Mouse (Mus musculus) gonadal fat pad, adult 2 months (tissue): Measurements from ENCODE around the gene Lin54. TPM values are rescaled to one million over a fixed set of nuclear protein-coding genes. Genes with fewer than 3 reads are reported as not detected.
"Not testable (repeated sequence)": the region's sequence is repeated elsewhere in the genome, so short reads cannot be mapped to it uniquely, and the experiment has no call there.

Experiments
- DNase-seq: peaks from one replicate; pipeline ENCODE4 v3.0.0-alpha.2; 2012; ENCODE audit warnings: low read depth
- polyA plus RNA-seq: library from polyadenylated mRNA; depleted of rRNA; stranded (reverse); fragments of >200 nt; gene quantifications from 2 replicates; pipeline ENCODE4 v1.2.3, GENCODE M21; 2012

The Lin54 gene
- polyA plus RNA-seq, 1 experiment, result 8.2 TPM

- no peak for DNase-seq
Measured at GRCm38 (mm10) chr5:100488231-100488630, 12.2 kb downstream of the Lin54 start.

DNA sequence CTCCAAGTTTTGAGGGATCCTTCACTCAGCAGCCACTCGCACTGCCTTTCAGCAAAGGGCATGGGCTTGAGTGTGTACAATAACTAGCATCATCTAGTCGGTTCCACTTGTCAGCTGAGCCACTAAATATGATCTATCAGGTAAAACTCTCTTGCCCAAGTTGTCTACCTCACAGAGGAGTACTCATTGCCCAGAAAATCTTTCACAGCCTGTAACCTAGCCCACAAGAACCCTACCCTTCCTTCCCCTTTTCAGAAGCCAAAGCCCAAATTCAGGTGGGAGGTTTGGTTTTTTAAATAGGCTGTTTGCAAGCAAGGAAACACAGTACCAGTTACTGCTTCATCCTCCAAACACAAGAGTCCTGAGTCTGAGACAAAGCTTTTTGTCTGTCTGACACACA is 13.3 kb downstream of the Lin54 start:
- no peak for DNase-seq

DNA sequence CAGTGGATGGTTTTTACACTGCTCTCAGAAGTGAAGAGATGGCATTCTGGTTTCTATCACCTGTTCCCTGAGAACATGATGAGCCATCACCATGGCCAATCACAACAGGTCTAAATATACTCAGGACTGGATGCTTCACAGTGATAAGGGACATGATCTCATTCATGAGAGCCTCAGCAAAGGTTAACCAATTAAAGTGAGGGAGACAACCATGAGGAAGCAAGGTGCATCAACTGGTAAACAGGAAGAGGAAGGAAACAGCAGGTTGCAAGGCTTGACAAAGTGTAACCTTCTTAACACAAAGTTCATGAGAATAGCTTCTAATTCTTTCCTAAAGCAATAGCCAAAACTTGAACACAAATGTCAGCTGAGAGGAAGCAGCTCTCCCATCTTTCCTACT is 16.9 kb downstream of the Lin54 start:
- no peak for DNase-seq

- no peak for DNase-seq
Measured at GRCm38 (mm10) chr5:100477604-100478003, 22.8 kb downstream of the Lin54 start.

GRCm38 (mm10) chr5:100476328-100476727 is 24.1 kb downstream of the Lin54 start:
- DNase-seq, result no peak

- DNase-seq, result no peak
Measured at GRCm38 (mm10) chr5:100467336-100467735, 33.1 kb downstream of the Lin54 start.

DNA sequence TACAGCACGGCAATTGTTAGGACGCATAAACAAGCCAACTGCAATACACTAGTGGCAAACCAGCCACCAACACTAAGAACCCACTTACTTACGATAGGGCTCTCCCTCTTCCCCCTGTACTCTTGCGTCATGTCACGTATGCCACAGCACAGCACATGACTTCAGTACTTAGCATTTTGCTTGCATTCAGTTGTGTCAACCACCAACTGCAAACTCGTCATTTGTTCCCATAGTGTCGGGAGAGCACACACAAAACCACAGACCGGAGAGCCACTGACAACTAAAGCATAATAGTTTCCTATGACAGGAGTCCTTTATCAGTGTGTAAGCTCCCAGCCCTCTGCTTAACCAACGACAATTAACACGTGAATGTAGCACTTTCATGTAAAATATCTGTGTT is 33.8 kb downstream of the Lin54 start:
- DNase-seq, result no peak

GRCm38 (mm10) chr5:100462374-100462773 is 38.1 kb downstream of the Lin54 start:
- DNase-seq, result no peak

- no peak for DNase-seq
Measured at GRCm38 (mm10) chr5:100461526-100461925, 38.9 kb downstream of the Lin54 start.

DNA sequence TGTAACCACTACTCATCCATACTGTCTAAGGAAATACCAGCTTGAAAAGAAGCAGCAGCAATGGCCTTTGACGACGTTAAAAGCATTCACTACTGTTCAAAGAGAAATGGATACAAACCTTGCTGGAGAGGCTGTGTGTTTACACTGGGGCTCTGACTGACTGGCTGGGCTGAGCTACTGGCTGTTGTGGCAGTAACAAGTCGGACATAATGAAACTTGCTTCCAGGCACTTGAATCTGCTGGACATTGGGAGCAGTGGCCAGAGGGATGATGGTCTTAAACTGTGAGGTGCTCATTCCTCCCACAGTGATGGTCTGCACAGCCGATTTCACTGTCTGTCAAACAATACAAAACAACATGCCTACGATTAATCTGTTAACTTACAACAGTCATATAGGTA is 41.0 kb downstream of the Lin54 start:
- no peak for DNase-seq

DNA sequence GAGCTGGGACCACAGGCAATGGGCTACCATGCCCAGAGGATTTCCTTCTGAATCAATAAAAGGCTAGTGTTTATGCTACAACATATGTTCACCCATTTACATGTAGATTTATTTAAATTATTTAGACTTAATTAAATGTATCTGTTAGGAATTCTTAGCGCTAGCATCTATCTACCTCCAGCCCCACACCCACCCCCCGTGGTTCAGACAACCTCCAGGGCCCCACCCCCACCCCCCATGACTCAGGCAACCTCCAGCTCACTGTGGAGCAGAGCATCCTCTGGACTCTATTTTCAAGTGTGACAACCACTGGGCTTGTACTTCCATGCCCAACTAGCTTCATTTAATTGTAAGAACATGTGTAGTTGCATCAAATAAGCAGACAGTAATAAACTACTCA is 48.6 kb downstream of the Lin54 start:
- DNase-seq, result no peak

- DNase-seq, result no peak
Measured at GRCm38 (mm10) chr5:100438796-100439195, 61.6 kb downstream of the Lin54 start.

DNA sequence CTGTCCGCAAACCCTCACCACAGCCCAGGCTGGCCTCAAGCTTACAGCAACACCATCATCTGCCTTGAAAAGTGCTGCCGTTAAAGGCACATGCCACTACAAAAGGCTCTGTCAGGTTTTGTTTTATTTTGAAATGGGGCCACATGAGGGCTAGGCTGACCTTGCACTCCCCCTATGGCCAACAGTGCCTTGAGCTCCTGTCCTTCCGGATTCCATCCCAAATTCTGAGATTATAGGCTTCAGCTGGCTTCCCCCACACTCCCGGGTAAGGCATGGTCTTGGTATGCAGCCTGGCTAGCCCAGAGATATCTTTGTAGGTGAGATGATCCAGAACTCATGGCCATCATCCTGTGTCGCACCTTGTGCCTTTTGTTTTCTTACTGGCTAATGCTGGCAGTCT is 62.5 kb downstream of the Lin54 start:
- DNase-seq, result no peak

- DNase-seq, result no peak
Measured at GRCm38 (mm10) chr5:100437086-100437485, 63.4 kb downstream of the Lin54 start.

DNA sequence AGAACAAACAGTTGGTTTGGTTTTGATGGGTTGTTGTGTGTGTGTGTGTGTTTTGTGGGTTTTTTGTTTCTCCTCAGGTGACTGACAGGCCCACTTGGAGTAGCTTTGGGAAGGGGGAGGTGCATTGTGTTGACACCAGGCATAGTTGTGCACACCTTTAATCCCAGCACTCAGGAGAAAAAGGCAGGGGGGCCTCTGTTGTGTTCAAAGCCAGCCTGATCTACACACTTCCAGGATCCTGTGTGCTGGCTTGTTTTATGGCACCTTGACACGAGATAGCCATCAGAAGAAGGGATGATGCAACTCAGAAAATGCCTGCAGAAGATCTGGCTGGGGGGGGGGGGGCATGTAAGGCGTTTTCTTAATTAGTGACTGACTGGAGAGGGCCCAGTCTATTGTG is 69.5 kb downstream of the Lin54 start:
- DNase-seq, result no peak

GRCm38 (mm10) chr5:100430076-100430390 is 70.4 kb downstream of the Lin54 start:
- no peak for DNase-seq

GRCm38 (mm10) chr5:100429344-100430075 is 70.9 kb downstream of the Lin54 start:
- DNase-seq, result peak; percentile 84

DNA sequence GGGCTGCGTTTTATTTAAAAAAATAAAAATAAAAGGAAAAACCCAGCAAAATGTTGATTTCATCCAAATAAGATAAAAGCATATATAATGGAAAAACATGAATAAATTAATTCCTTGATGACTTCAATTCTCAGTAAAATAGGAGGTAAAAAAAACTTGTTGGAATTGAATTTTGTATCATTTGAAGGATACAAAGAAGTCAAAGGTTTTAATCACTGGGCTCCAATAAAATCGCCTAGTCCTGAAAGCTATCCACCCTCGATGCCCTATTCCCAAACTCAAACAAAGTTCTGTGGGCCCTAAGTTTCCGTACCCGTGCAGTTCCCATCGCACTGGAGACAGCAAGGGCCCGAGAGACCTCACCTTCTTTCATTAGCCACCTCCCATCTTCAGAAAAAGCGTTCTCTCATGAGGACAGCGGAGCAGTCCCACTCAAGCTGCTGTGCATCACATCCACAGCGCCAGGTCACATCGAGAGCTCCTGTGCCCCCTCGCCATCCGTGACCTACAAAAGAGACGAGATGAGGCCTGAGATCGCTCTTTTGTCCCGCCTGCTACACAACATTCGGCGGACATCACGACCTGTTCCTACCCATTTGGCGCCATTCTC is 71.6 kb downstream of the Lin54 start:
- no peak for DNase-seq

DNA sequence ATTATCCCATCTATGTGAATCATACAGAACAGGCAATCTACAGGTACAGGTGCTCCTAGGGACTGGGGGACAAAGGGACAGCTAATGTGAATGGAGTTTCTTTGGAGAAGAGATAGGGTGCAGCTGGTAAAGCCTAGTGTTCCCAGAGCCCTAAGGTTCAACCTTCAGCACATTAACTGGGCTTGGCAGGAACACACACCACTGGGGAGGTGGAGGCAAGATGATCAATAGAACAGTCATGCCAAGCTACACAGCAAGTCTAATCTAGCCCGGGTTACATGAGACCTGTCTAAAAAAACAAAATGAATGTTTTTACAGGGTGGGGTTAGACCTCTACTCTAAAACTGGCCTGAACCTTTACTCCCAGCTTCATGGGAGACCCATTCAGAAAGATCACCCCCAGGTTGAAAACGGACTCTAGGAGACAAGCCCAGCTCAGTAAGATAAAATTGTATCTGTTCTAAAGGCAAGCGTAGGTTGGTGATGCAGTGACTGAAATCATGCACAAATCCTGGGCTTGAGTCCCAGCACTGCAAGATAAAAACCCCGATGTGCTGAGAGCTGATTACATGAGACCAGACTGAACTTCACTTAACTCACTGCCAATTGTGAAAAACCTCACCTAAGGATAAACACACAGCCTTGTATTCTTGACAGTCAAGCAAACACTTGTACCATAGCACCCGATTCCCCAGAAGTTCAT is 72.3 kb downstream of the Lin54 start:
- peak; percentile 81 for DNase-seq

- DNase-seq, result no peak
Measured at GRCm38 (mm10) chr5:100427276-100427675, 73.2 kb downstream of the Lin54 start.

GRCm38 (mm10) chr5:100425823-100426222 is 74.6 kb downstream of the Lin54 start:
- not testable (repeated sequence) for DNase-seq

DNA sequence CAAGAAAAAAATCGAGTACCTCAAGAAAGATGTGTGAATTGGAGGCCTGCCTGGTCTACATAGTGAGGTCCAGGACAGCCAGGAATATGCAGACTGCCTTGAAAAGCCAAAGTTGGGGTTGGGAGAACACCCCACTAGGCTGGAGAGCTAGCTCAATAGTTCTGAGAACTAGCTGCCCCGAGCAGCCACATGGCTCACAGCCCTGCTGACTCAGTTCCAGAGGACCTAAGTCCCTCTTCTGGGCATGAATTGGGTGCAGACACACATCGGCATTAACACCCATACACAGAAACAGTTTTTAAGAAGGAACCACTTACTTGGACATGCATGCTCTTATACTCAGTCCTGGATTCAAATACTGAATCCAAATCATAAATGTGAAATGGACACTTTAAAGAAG is 76.2 kb downstream of the Lin54 start:
- DNase-seq, result no peak

DNA sequence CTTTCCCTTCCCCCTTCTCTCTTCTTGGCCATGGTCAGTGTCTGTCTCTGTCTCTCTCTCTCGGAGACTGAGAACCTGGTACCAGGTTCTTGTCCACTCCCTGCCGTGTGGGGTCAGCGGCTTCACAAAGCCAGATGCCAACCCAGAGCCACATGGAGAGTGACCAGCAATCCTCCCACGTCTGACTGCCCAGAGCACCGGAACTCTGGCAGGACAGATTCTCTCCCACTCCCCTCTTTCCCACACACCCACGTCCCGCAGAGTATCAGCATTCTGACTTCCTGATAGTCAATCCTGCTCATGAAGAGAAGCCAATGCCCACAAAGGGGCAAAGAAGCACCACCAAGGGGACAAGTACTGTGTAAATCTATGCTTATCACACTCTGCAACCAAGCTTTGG is 76.8 kb downstream of the Lin54 start:
- DNase-seq, result no peak
